Mouse (Mus musculus) liver, postnatal 0 days (tissue): ENCODE data around the gene Zbtb20.

ENCODE experiments used
- CTCF ChIP-seq: sonication (generic); IDR thresholded peaks from 2 replicates; pipeline ENCODE4 v1.5.1; 2016; ENCODE audit warnings: antibody characterized with exemption, low read depth
- EP300 ChIP-seq: IDR thresholded peaks from 2 replicates; pipeline ENCODE4 v1.6.1; 2016; ENCODE audit warnings: antibody characterized with exemption, low read depth, mild to moderate bottlenecking

DNA sequence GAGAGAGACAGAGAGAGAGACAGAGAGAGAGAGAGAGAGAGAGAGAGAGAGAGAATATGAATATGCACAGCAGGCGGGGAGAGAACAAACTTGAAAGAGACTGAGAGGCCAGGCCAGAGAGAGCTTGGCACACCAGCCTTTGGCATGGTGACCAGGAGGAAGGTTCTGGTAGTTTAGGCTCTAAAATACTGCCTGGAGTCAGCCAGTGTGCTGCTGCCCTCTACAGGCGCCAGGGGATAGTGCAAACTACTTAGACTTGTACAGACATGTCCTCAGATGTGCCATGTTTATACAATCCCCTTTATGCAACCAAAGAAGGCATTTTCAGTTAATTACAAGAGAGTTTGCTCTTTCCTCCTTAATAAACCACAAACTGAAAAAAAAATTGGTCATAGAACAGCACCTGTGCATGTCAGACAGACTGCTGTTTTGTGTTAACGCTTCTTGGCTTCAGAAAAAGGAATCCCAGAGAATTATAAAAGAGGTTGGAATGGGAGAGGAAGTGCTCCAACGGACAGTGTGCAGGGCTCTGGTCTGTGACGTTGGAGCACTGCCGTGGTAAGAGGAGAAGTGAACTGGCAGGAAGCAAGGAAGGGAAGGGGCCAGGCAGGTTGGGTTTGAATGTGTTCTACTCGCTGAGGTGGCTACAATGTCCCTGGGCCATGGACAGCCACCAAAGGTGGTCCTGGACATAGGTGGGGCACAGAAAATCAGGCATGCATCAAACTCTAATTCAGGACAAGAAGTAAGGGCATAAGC lies 698.5 kb downstream of the Zbtb20 start:
- TF ChIP-seq CTCF (peak; percentile 87), EP300 (no peak)
